Mouse (Mus musculus) heart, postnatal 36 days (tissue): ENCODE data around the gene Adrb1. TPM values are rescaled to one million over a fixed set of nuclear protein-coding genes. Genes with fewer than 3 reads are reported as not detected.
"Not testable (repeated sequence)": the region's sequence is repeated elsewhere in the genome, so short reads cannot be mapped to it uniquely, and the experiment has no call there.

Experiments used
- DNase-seq, 2 experiments: peaks; one replicate each; pipeline ENCODE4 v3.0.0; 2021 to 2022
- intact Hi-C: fragments of 180-260 bp; cut with DNase I; formaldehyde crosslinking; loops from one replicate; pipeline ENCODE4 v1.15.1; 2025
- total RNA-seq, 2 experiments: library from RNA; stranded (reverse); gene quantifications; 2 replicates each; pipeline ENCODE4 v1.2.3; 2021

Gene Adrb1
- total RNA-seq, 2 experiments from 2014 or later: 22.5 to 27.4 TPM

GRCm38 (mm10) chr19:56745061-56745460 is 23.1 kb downstream of the Adrb1 start:
- no peak for DNase-seq
- intact Hi-C loops: loop anchor here (2.0 kb wide), 1 partner anchor 22 kb away; the partner anchor contains the start of gene Adrb1

DNA sequence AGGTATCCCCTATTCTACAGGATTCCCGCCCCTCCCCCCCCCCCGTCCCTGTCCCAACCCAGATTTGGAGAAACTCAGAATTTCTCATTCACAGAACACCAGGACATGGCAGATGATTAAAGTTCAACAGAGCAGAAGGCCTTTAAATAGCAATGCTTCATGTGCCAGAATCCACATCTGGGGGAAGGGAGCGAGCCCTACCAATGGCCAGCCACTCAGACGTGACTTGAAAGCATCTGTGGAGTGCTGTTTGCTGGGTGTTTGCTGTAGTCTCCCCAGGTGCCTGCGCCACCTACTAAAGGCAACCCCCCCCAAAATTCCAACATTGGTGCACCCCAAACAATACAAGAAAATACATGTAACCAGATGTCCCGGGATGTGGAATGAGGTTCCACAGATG is 23.5 kb downstream of the Adrb1 start:
- DNase-seq: no peak
- intact Hi-C loops: loop anchor here (2.0 kb wide), 1 partner anchor 23 kb away; the partner anchor contains the start of gene Adrb1

DNA sequence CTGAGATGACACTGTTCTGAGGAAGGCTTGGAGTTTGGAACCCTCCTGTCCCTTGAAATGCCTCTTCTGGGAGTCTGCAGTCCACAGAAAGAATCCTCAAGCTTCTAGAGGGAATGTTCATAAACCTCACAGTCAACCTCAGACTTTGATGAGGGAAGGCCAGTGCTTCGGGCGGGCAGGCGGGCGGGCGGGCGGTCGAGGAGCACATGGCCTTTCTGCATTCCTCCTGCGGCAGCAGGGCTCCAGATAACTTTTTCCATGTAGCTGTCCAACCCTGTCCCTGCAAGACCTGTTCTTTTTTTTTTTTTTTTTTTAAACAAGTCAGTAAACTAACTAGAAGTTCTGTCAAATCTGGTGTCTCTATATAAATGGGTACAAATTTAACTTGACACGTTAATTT is 24.6 kb downstream of the Adrb1 start:
- no peak for DNase-seq
- intact Hi-C loops: loop anchor here (1.0 kb wide), 1 partner anchor 28 kb away; no protein-coding TSS in a partner anchor

DNA sequence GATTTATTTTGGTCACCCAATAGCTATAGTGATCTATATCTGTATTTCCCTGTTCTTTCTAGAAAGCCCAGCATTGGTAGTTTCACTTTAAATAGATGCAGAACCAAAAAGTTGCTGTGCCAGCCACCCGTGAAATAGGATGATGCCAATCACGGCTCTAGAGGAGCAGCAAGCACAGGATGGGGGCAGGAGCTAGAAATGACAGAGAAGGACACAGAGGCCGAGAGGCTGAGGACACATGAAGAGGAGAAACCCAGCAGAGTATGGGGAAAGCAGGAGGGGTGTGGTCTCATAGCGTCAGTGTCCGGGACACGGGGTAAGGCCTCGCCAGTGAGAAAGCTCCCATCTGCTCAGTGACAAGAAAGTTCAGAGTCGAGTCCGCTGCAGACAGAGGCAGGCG is 25.9 kb downstream of the Adrb1 start:
- intact Hi-C loops: no loop called here
- DNase-seq: no peak

GRCm38 (mm10) chr19:56749343-56749742 is 27.3 kb downstream of the Adrb1 start:
- DNase-seq: no peak
- intact Hi-C loops: no loop called here

- DNase-seq: no peak
- intact Hi-C loops: no loop called here
Measured at GRCm38 (mm10) chr19:56750709-56751108, 28.7 kb downstream of the Adrb1 start.

- DNase-seq, intact Hi-C loops: not testable (repeated sequence)
Measured at GRCm38 (mm10) chr19:56754456-56754855, 32.5 kb downstream of the Adrb1 start.

- intact Hi-C loops: no loop called here
- DNase-seq: no peak
Measured at GRCm38 (mm10) chr19:56756412-56756811, 34.4 kb downstream of the Adrb1 start.

GRCm38 (mm10) chr19:56758311-56758710 is 36.3 kb downstream of the Adrb1 start:
- intact Hi-C loops: no loop called here
- no peak for DNase-seq

GRCm38 (mm10) chr19:56759740-56760139 is 37.7 kb downstream of the Adrb1 start:
- DNase-seq: no peak
- intact Hi-C loops: no loop called here

- DNase-seq: no peak
- intact Hi-C loops: no loop called here
Measured at GRCm38 (mm10) chr19:56760306-56760940, 38.4 kb downstream of the Adrb1 start.

DNA sequence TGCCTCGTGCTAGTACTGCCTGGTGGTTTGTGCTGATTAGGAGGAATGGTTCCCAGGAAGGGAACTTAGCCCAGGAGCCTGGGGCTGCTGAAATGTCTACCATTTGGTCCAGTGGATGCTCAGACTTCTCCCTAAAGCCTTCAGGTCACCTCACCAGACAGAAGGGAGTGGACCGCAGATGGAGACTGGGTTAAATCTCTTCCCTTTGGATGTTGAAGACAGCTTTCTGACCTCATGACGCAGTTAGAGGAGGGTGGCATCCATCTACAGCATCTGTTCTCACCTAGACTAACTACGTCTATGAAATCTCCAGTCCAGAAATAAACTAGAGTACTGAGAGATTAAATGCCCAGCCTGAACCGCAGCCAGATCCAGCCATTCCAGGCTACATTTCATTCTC is 39.1 kb downstream of the Adrb1 start:
- DNase-seq: no peak
- intact Hi-C loops: no loop called here

DNA sequence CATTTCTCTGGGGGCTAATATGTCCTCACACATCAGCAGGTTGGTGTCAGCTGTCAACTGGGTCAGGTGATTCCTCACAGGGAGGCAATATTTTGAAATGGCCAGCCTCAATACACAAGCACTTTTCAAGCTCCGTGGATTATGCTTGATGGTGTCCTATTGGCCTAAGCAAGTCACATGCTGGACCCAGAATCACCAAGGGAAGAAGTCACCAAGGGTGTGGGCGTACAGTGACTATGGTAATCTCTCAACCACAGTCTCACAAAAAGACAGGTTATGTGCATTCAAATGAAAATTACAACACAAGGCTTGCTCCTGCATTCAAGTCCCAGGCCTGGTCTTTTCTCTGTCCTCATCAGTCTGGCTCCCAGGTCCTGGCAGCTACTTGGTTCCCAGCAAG is 39.7 kb downstream of the Adrb1 start:
- no peak for DNase-seq
- intact Hi-C loops: no loop called here

- intact Hi-C loops: no loop called here
- no peak for DNase-seq
Measured at GRCm38 (mm10) chr19:56762686-56763085, 40.7 kb downstream of the Adrb1 start.

GRCm38 (mm10) chr19:56769024-56769423 is 47.0 kb downstream of the Adrb1 start:
- intact Hi-C loops: no loop called here
- no peak for DNase-seq

- intact Hi-C loops: loop anchor here (10.0 kb wide), 1 partner anchor 97 kb away; no protein-coding TSS in a partner anchor
Measured at GRCm38 (mm10) chr19:56772158-56772557, 50.2 kb downstream of the Adrb1 start.

GRCm38 (mm10) chr19:56773393-56773971 is 51.5 kb downstream of the Adrb1 start:
- intact Hi-C loops: loop anchor here (10.0 kb wide), 1 partner anchor 99 kb away; no protein-coding TSS in a partner anchor
- no peak for DNase-seq

More at GRCm38 (mm10) chr19:56772158-56772557, 50.2 kb downstream of the Adrb1 start:
- DNase-seq: no peak

GRCm38 (mm10) chr19:56774408-56774962 is 52.5 kb downstream of the Adrb1 start:
- intact Hi-C loops: loop anchor here (1.0 to 10.0 kb wide), 3 partner anchors 28 to 100 kb away; partner anchors contain the start of gene Adrb1

DNA sequence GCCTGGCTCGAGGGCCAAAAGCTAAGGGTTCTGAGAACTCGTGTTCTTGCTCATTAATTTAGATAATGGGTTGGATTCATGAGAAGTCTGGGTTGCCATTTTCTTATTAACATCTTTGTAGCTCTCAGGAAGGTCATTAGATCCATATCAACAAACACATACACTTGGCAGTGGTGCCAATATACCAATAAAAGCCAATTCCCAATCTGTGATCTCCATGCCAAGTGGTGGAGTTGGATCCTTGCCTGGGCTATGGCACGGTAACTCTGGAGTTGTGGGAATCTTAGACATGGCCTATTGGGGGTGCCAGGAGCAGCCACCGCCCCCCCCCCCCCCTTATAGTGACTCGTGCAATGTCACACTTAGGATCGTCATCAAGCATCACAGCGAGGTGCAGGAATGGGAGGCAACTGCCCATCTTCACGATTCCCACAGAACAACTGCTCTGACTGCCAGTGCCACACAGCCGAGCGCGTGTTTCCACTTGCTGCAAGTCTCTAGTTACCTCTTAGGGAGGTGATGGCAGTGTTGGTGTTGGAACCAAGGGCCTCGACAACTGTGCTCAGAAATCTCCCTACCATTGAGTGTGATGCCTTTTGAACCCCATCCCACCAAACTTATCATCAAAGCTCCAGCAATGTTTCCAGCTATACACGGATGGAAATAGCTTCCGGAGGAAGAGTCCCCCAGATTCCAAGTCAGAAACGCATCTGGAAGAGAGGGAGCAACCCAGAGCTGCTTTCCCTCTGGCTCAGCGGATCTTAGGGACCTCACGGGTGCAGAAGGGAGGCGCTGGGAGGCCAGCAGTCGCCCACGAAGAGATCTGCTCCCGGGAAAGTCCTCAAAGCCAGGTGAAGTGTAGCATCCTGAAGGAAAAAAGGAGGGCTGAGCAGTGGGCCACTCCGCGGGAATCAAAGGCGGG is 53.2 kb downstream of the Adrb1 start:
- intact Hi-C loops: loop anchor here (1.0 to 10.0 kb wide), 3 partner anchors 29 to 100 kb away; partner anchors contain the start of gene Adrb1
- peak; percentile 16 to 38 for DNase-seq

More at GRCm38 (mm10) chr19:56774408-56774962, 52.5 kb downstream of the Adrb1 start:
- DNase-seq: peak; percentile 42 to 57
